Mouse (Mus musculus) midbrain, embryonic 10.5 days (tissue): ENCODE measurements at regions not wholly inside any gene's neighbourhood (a gene's known extent, or its start where the extent isn't known, plus 50 kb on each side); places are given as distances from the start of the nearest gene placed in this dataset.

Source experiments
- DNase-seq: peaks from one replicate; pipeline ENCODE4 v3.0.0-alpha.2; 2017; ENCODE audit warnings: low spot score
- H3K27ac ChIP-seq: fragments of 300-500 bp; sonication (generic); replicated peaks from 2 replicates; pipeline ENCODE4 v1.5.1; 2016; ENCODE audit warnings: mild to moderate bottlenecking
- H3K27me3 ChIP-seq: fragments of 300-500 bp; sonication (generic); 2 replicates; pipeline ENCODE4 v1.6.1; 2016; ENCODE audit warnings: low read depth, mild to moderate bottlenecking; ENCODE audit not compliant: poor library complexity, severe bottlenecking
- H3K36me3 ChIP-seq: fragments of 300-500 bp; sonication (generic); 2 replicates; pipeline ENCODE4 v1.6.1; 2016; ENCODE audit warnings: mild to moderate bottlenecking, moderate library complexity
- H3K4me1 ChIP-seq: fragments of 300-500 bp; sonication (generic); 2 replicates; pipeline ENCODE4 v1.6.1; 2016
- H3K4me3 ChIP-seq: fragments of 300-500 bp; sonication (generic); 2 replicates; pipeline ENCODE4 v1.5.1; 2016; ENCODE audit warnings: mild to moderate bottlenecking, moderate library complexity
- H3K9me3 ChIP-seq: fragments of 300-500 bp; sonication (generic); replicated peaks from 2 replicates; pipeline ENCODE4 v1.6.1; 2016; ENCODE audit warnings: mild to moderate bottlenecking
- WGBS: fragments of 180-500 bp; shearing (Covaris S2); methylation state at CpG from one replicate; pipeline ENCODE4 v1.1.7; 2016; 5-methylcytosine and 5-hydroxymethylcytosine counted together

DNA sequence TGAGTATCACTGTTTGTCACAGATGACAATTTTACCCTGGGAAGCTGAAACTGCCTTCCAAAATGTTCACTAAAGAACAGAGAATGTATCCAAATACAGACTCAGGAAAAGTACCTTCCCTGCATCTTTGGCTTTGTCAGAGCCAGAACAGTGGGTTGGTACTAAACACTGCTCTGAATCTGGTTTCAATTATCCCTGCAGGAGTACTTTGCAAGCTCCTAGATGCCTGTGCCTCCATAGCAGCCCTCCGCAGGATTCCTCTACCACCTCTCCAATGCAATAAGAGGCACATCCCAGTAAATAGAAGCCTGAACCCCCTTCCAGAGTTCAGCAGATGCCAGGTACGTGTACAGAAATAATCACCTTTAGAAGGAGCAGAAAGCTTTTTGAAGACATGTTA, 52.9 kb upstream of the S1pr3 start:
- Histone ChIP-seq H3K27ac (no peak overlapping the region), H3K36me3 (no peaks in the 10 kb centered on the region), H3K9me3 (no peaks in the 10 kb centered on the region), H3K27me3 (no peaks in the 10 kb centered on the region), H3K4me1 (no peaks in the 10 kb centered on the region), H3K4me3 (no peak overlapping the region)
- DNase-seq = no peak
- 81% methylated on average over 2 of the region's 2 CpGs for WGBS
